Mouse (Mus musculus) hindbrain, postnatal 0 days (tissue): ENCODE data around the gene Slc26a8. TPM values are rescaled to one million over a fixed set of nuclear protein-coding genes. Genes with fewer than 3 reads are reported as not detected.

Experiments used
- ATAC-seq: fragments of 200-750 bp; cut with Nextera tagmentation; 2 replicates; pipeline ENCODE4 v1.8.0; 2017; ENCODE audit warnings: mild to moderate bottlenecking, moderate TSS enrichment, moderate library complexity
- DNase-seq: peaks from one replicate; pipeline ENCODE4 v3.0.0-alpha.2; 2015; ENCODE audit warnings: low spot score
- H3K27ac ChIP-seq: fragments of 300-500 bp; sonication (generic); 2 replicates; pipeline ENCODE4 v1.5.1; 2014; ENCODE audit warnings: mild to moderate bottlenecking
- H3K27me3 ChIP-seq: fragments of 300-500 bp; sonication (generic); 2 replicates; pipeline ENCODE4 v1.6.1; 2014; ENCODE audit warnings: low read length, mixed read lengths; ENCODE audit not compliant: insufficient read depth
- H3K36me3 ChIP-seq: fragments of 300-500 bp; sonication (generic); 2 replicates; pipeline ENCODE4 v1.6.1; 2014; ENCODE audit warnings: low read length, mixed read lengths; ENCODE audit not compliant: insufficient read depth
- H3K4me1 ChIP-seq: fragments of 300-500 bp; sonication (generic); 2 replicates; pipeline ENCODE4 v1.6.1; 2014; ENCODE audit warnings: antibody characterized with exemption, low read length, mixed read lengths; ENCODE audit not compliant: insufficient read depth
- H3K4me2 ChIP-seq: fragments of 300-500 bp; sonication (generic); 2 replicates; pipeline ENCODE4 v1.6.1; 2014; ENCODE audit warnings: low read depth, mild to moderate bottlenecking, low read length, moderate library complexity, mixed read lengths
- H3K4me3 ChIP-seq: fragments of 300-500 bp; sonication (generic); 2 replicates; pipeline ENCODE4 v1.5.1; 2014; ENCODE audit warnings: low read length
- H3K9ac ChIP-seq: fragments of 300-500 bp; sonication (generic); replicated peaks from 2 replicates; pipeline ENCODE4 v1.6.1; 2014; ENCODE audit warnings: mild to moderate bottlenecking, low read length, moderate library complexity, mixed read lengths
- H3K9me3 ChIP-seq: fragments of 300-500 bp; sonication (generic); 2 replicates; pipeline ENCODE4 v1.6.1; 2016; ENCODE audit warnings: low read length, mixed read lengths
- CTCF ChIP-seq: IDR thresholded peaks from 2 replicates; pipeline ENCODE4 v1.5.1; 2016; ENCODE audit warnings: antibody characterized with exemption, control low read depth, low read depth
- WGBS: fragments of 180-500 bp; shearing (Covaris S2); extraction: QIAGEN DNeasy Blood & Tissue Kit; methylation state at CpG from one replicate; pipeline ENCODE4 v1.1.7; 2014; 5-methylcytosine and 5-hydroxymethylcytosine counted together
- polyA plus RNA-seq: library from polyadenylated mRNA; unstranded; fragments of >200 nt; fragmentation: Nextera tagmentation; extraction: Ambion mirVana; gene quantifications from 2 replicates; pipeline ENCODE4 v1.2.1, GENCODE M21; 2015
- total RNA-seq: library from RNA; depleted of rRNA; stranded (reverse); fragments of >200 nt; gene quantifications from 2 replicates; pipeline ENCODE4 v1.2.3, GENCODE M21; 2014

The Slc26a8 gene
- total and polyA plus RNA-seq, 2 experiments from 2014 or later = 1.9 to 2.2 TPM

GRCm38 (mm10) chr17:28699789-28700188 is 9.8 kb upstream of the Slc26a8 start:
- no peak for TF ChIP-seq CTCF
- ATAC-seq = no peak
- WGBS = 80% methylated on average over 7 of the region's 7 CpGs

GRCm38 (mm10) chr17:28698672-28699071 is 8.6 kb upstream of the Slc26a8 start:
- ATAC-seq (no peak), DNase-seq (no peak)
- no peaks in the 10 kb centered on the region for H3K9me3 ChIP-seq
- no peak overlapping the region for H3K27ac ChIP-seq
- no peak overlapping the region for H3K4me3 ChIP-seq
- H3K4me1 ChIP-seq = peaks cover 6% of the 10 kb centered on the region
- WGBS = 84% methylated on average over 2 of the region's 2 CpGs
- no peak for TF ChIP-seq CTCF
- H3K4me2 ChIP-seq = no peak overlapping the region
- no peaks in the 10 kb centered on the region for H3K27me3 ChIP-seq
- H3K36me3 ChIP-seq = no peaks in the 10 kb centered on the region
- no peak overlapping the region for H3K9ac ChIP-seq

More at GRCm38 (mm10) chr17:28699789-28700188, 9.8 kb upstream of the Slc26a8 start:
- DNase-seq = no peak
- peaks cover 5% of the 10 kb centered on the region for H3K4me1 ChIP-seq
- H3K9me3 ChIP-seq = no peaks in the 10 kb centered on the region
- H3K9ac ChIP-seq = no peak overlapping the region
- no peaks in the 10 kb centered on the region for H3K36me3 ChIP-seq
- no peak overlapping the region for H3K4me2 ChIP-seq
- H3K27me3 ChIP-seq = no peaks in the 10 kb centered on the region
- no peak overlapping the region for H3K4me3 ChIP-seq
- no peak overlapping the region for H3K27ac ChIP-seq

GRCm38 (mm10) chr17:28698245-28698644 is 8.2 kb upstream of the Slc26a8 start:
- H3K9ac ChIP-seq = no peak overlapping the region
- TF ChIP-seq CTCF = no peak
- ATAC-seq (no peak), DNase-seq (no peak)
- 38% methylated on average over 4 of the region's 4 CpGs for WGBS
- no peaks in the 10 kb centered on the region for H3K9me3 ChIP-seq
- H3K4me3 ChIP-seq = no peak overlapping the region
- no peaks in the 10 kb centered on the region for H3K36me3 ChIP-seq
- H3K4me2 ChIP-seq = no peak overlapping the region
- H3K27ac ChIP-seq = peak overlapping the region; percentile 8; the same call in 1 of the 2 replicates
- H3K4me1 ChIP-seq = peaks cover 10% of the 10 kb centered on the region
- no peaks in the 10 kb centered on the region for H3K27me3 ChIP-seq

GRCm38 (mm10) chr17:28697290-28698195 is 7.5 kb upstream of the Slc26a8 start:
- peak overlapping the region; percentile 8; the same call in 1 of the 2 replicates for H3K27ac ChIP-seq
- H3K4me1 ChIP-seq = peaks cover 16% of the 10 kb centered on the region
- peak; percentile 32 for DNase-seq
- H3K9ac ChIP-seq = no peak overlapping the region
- H3K27me3 ChIP-seq = no peaks in the 10 kb centered on the region
- TF ChIP-seq CTCF = no peak
- H3K36me3 ChIP-seq = no peaks in the 10 kb centered on the region
- no peak overlapping the region for H3K4me2 ChIP-seq
- no peak overlapping the region for H3K4me3 ChIP-seq
- no peaks in the 10 kb centered on the region for H3K9me3 ChIP-seq
- no peak for ATAC-seq
- 69% methylated on average over 13 of the region's 13 CpGs for WGBS

DNA sequence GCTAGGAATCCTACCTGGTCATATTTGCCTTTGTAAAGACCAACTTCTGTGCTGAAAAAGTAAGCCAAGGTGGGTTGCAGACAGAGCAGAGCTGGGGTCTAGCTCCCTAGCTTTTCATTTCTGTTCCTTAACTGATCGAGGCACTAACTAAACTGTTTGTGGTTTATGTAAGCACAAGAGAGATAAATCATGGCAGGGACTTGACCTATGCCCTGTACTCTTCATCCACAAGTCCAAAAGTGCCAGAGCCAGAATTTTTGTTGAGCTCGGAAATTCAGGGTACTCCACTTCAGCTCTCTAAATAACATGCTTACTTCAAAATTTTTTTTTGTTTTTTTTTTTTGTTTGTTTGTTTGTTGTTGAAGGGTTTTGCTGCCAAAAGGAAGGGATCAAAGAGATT is 6.6 kb upstream of the Slc26a8 start:
- Histone ChIP-seq H3K9ac (no peak overlapping the region), H3K27me3 (no peaks in the 10 kb centered on the region), H3K4me2 (no peak overlapping the region), H3K9me3 (no peaks in the 10 kb centered on the region), H3K4me1 (peaks cover 16% of the 10 kb centered on the region), H3K36me3 (no peaks in the 10 kb centered on the region), H3K4me3 (no peak overlapping the region), H3K27ac (no peak overlapping the region)
- ATAC-seq = no peak
- 54% methylated on average over 2 of the region's 2 CpGs for WGBS
- no peak for DNase-seq
- TF ChIP-seq CTCF = no peak

GRCm38 (mm10) chr17:28694832-28695231 is 4.8 kb upstream of the Slc26a8 start:
- no peaks in the 10 kb centered on the region for H3K27me3 ChIP-seq
- WGBS = 83% methylated on average over 4 of the region's 4 CpGs
- DNase-seq = no peak
- TF ChIP-seq CTCF = no peak
- no peak overlapping the region for H3K27ac ChIP-seq
- ATAC-seq = no peak
- no peak overlapping the region for H3K4me2 ChIP-seq
- peaks cover 16% of the 10 kb centered on the region for H3K4me1 ChIP-seq
- no peaks in the 10 kb centered on the region for H3K9me3 ChIP-seq
- no peaks in the 10 kb centered on the region for H3K36me3 ChIP-seq
- H3K4me3 ChIP-seq = no peak overlapping the region
- H3K9ac ChIP-seq = no peak overlapping the region

- no peak overlapping the region for H3K9ac ChIP-seq
These were observed 4.0 kb upstream of the Slc26a8 start for GRCm38 (mm10) chr17:28694078-28694477.

More at GRCm38 (mm10) chr17:28694078-28694477, 4.0 kb upstream of the Slc26a8 start:
- Histone ChIP-seq H3K9me3 (no peaks in the 10 kb centered on the region), H3K4me1 (peaks cover 16% of the 10 kb centered on the region), H3K36me3 (no peaks in the 10 kb centered on the region), H3K27me3 (no peaks in the 10 kb centered on the region), H3K4me2 (0 out of 2 replicates have a peak overlapping the region, but pooled peaks have one; percentile 66), H3K4me3 (no peak overlapping the region), H3K27ac (no peak overlapping the region)
- ATAC-seq (no peak), DNase-seq (no peak)
- no peak for TF ChIP-seq CTCF
- 75% methylated on average over 2 of the region's 2 CpGs for WGBS
